Mouse (Mus musculus): ENCODE measurements around the gene Pla2g3. TPM values are rescaled to one million over a fixed set of nuclear protein-coding genes. Genes with fewer than 3 reads are reported as not detected.
A peak's percentile ranks its signal among the peaks of the same experiment; 100 is the strongest.

The Pla2g3 gene
- total and polyA plus RNA-seq, 2 experiments from 2014 or later: 11.9 to 26.2 TPM

DNA sequence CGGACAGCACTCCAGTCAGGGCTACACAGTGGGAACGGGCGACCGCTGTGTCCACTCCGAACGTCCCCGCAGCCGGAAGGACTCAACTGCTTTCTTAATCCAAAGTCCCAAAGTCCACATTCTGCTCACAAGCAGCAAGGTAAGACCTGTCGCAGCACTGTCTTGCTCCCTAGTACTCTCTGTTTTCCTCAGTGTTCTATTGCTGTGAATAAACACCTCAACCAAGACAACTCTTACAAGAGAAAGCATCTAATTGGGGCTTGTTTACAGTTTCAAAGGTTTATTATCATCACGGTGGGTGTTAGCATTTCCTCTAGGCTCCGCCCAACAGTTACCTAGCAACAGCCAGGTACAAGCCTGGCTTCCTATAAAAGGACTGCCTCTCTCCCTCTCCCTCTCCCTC is 16.6 kb upstream of the Pla2g3 start:
- H3K27ac ChIP-seq (ENCODE audit: low read depth, low read length): no peak overlapping the region
- DNase-seq (no peak), ATAC-seq (no peak)
- no peak overlapping the region for H3K4me2 ChIP-seq (ENCODE audit: low read depth)
- no peaks in the 10 kb centered on the region for H3K27me3 ChIP-seq (ENCODE audit: insufficient read depth, low read length)
- TF ChIP-seq CTCF (IDR thresholded peaks at IDR 0.05; ENCODE audit: low read depth): no peak
- no peaks in the 10 kb centered on the region for H3K4me1 ChIP-seq (ENCODE audit: insufficient read depth)
- WGBS: 24% methylated on average over 11 of the region's 11 CpGs
- no peak overlapping the region for H3K4me3 ChIP-seq (ENCODE audit: low read depth, low read length)
- no peaks in the 10 kb centered on the region for H3K9me3 ChIP-seq (ENCODE audit: low read length)
- H3K36me3 ChIP-seq (ENCODE audit: insufficient read depth): no peaks in the 10 kb centered on the region
- H3K9ac ChIP-seq: no peak overlapping the region

DNA sequence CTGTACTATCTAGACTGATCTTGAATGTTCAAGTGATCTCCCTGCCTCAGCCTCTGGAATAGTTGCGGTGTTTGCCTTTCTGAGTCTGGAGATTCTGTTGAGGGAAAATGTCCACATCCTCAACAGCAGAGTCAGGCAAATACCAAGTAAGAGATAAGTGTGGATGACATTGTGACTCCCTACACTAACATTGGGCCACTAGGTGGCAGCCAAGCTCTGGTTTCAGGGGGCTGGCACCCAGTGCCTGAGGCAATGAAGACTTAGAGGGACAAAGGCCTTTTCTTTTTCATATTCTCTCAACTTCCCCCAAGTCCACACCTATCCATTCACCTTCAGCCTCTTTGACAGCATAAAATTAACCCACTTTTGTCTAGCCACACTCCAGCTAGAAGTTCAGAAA is 15.6 kb upstream of the Pla2g3 start:
- peak; percentile 90 for DNase-seq
- peak; percentile 93 for TF ChIP-seq CTCF (IDR thresholded peaks at IDR 0.05; ENCODE audit: low read depth)
- Histone ChIP-seq H3K9ac (no peak overlapping the region), H3K27ac (ENCODE audit: low read depth, low read length) (no peak overlapping the region), H3K4me1 (ENCODE audit: insufficient read depth) (no peaks in the 10 kb centered on the region), H3K9me3 (ENCODE audit: low read length) (no peaks in the 10 kb centered on the region), H3K27me3 (ENCODE audit: insufficient read depth, low read length) (no peaks in the 10 kb centered on the region), H3K36me3 (ENCODE audit: insufficient read depth) (no peaks in the 10 kb centered on the region), H3K4me2 (ENCODE audit: low read depth) (no peak overlapping the region), H3K4me3 (ENCODE audit: low read depth, low read length) (no peak overlapping the region)
- 40% methylated on average over 1 of the region's 1 CpGs for whole genome bisulfite sequencing
- peak; percentile 84 for ATAC-seq

DNA sequence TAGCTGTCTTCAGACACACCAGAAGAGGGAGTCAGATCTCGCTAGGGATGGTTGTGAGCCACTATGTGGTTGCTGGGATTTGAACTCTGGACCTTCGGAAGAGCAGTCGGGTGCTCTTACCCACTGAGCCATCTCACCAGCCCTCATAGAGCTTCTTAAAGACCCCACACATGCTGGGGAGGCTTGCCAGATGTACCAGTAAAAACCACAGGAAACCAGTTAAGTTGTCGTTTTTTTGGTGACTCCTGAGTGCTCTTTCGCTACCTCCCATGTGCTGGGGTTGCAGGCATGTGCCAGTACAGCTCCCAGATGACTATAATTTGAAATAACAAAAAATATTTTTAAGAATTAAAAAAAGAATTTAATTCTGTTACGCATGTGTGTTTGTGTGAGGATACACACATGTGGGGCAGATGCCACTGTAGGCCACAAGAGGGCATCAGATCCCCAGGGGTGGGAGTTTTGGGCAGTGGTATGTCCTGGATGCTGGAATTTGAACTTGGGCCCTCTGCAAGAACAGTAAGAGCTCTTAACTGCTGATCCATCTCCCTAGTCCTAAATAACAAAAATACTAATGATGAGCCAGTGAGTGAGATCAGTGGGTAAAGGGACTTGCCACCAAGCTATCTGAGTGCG is 13.5 kb upstream of the Pla2g3 start:
- DNase-seq (no peak), ATAC-seq (no peak)
- TF ChIP-seq CTCF (IDR thresholded peaks at IDR 0.05; ENCODE audit: low read depth): peak; percentile 49
- no peaks in the 10 kb centered on the region for H3K4me1 ChIP-seq (ENCODE audit: insufficient read depth)
- 90% methylated on average over 7 of the region's 7 CpGs for WGBS
- H3K27ac ChIP-seq (ENCODE audit: low read depth, low read length): no peak overlapping the region
- no peaks in the 10 kb centered on the region for H3K27me3 ChIP-seq (ENCODE audit: insufficient read depth, low read length)
- H3K9me3 ChIP-seq (ENCODE audit: low read length): no peaks in the 10 kb centered on the region
- no peak overlapping the region for H3K9ac ChIP-seq
- H3K4me2 ChIP-seq (ENCODE audit: low read depth): no peak overlapping the region
- no peaks in the 10 kb centered on the region for H3K36me3 ChIP-seq (ENCODE audit: insufficient read depth)
- H3K4me3 ChIP-seq (ENCODE audit: low read depth, low read length): no peak overlapping the region

DNA sequence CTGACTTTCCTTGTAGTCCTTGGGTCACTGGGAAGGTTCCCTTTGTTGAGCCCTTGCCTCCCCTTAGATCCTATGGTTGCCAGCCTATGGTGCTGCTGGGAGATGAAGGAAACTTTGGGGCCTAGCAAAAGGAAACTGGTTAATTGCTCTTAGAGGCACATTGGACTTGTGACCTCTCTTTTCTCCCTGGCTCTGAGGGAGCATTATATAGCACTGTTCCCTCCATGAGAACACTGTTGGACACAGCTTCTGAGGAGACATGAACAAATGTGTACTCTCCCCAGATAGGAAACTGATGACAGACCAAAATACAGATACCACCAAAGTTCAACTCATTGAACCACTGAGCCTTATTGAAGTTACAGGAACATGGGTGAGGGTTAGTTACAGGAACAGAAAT is 12.6 kb upstream of the Pla2g3 start:
- no peak overlapping the region for H3K27ac ChIP-seq (ENCODE audit: low read depth, low read length)
- no peaks in the 10 kb centered on the region for H3K9me3 ChIP-seq (ENCODE audit: low read length)
- H3K36me3 ChIP-seq (ENCODE audit: insufficient read depth): no peaks in the 10 kb centered on the region
- H3K4me3 ChIP-seq (ENCODE audit: low read depth, low read length): no peak overlapping the region
- no peak for TF ChIP-seq CTCF (IDR thresholded peaks at IDR 0.05; ENCODE audit: low read depth)
- H3K9ac ChIP-seq: no peak overlapping the region
- DNase-seq (no peak), ATAC-seq (no peak)
- H3K4me2 ChIP-seq (ENCODE audit: low read depth): no peak overlapping the region
- H3K4me1 ChIP-seq (ENCODE audit: insufficient read depth): no peaks in the 10 kb centered on the region
- H3K27me3 ChIP-seq (ENCODE audit: insufficient read depth, low read length): no peaks in the 10 kb centered on the region

DNA sequence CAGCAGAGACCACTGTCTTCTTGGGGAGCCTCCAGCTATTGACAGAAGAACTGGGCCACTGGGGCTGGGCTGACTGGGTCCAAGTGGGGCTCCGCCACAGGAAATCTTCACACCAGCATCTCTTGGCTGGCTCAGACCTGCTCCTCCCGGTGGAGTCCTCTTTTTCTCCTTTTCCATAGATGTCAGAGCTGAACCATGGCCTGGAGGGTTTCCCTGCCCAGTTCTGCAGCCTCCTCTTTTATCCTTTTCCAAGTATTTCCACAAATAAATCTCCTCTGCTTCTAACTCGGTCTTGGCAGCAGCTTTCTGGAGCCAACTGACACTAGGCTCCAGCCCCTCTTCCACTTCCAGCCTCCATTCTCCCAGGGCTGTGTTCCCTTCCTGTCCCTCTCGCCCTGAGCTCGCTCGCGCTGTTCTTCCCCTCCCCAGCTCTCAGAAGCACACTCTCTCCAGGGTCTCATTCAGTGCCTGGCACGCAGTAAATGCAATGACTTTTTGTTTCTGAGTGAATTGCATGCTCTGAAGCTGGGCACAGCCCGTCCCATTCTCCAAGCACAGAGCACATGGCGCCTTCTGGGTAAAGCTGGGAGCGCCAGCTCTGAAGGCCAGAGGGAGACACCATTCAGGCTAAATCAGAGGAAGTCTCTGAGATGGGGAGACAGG is 4.0 kb upstream of the Pla2g3 start:
- ATAC-seq (peak; percentile 88), DNase-seq (peak; percentile 47)
- no peaks in the 10 kb centered on the region for H3K9me3 ChIP-seq (ENCODE audit: low read length)
- H3K4me3 ChIP-seq (ENCODE audit: low read depth, low read length): no peak overlapping the region
- no peaks in the 10 kb centered on the region for H3K27me3 ChIP-seq (ENCODE audit: insufficient read depth, low read length)
- no peaks in the 10 kb centered on the region for H3K4me1 ChIP-seq (ENCODE audit: insufficient read depth)
- H3K27ac ChIP-seq (ENCODE audit: low read depth, low read length): peak overlapping the region; percentile 9
- no peak for TF ChIP-seq CTCF (IDR thresholded peaks at IDR 0.05; ENCODE audit: low read depth)
- no peak overlapping the region for H3K4me2 ChIP-seq (ENCODE audit: low read depth)
- H3K9ac ChIP-seq: no peak overlapping the region
- no peaks in the 10 kb centered on the region for H3K36me3 ChIP-seq (ENCODE audit: insufficient read depth)
- whole genome bisulfite sequencing: 46% methylated on average over 11 of the region's 11 CpGs

DNA sequence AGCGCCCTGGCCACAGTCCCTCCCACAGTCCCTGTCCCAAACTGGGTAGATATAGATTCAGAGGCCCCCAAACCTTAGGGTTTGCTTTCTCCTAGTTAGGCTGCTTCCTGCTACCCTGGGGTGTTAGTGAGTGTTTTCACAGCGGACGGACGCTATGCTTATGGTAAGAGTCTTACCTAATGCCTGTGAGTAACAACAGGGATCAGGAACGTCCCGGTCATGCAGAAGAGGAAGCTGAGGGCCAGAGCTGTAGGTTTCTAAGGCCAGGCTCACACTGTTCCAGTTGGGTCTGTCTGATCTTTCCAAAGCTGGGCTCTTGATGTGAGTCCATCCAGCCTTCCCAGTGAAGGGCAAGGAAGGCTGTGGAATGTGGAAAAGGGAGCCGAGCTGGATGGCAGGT is 1.7 kb upstream of the Pla2g3 start:
- TF ChIP-seq CTCF (IDR thresholded peaks at IDR 0.05; ENCODE audit: low read depth): no peak
- Histone ChIP-seq H3K4me1 (ENCODE audit: insufficient read depth) (no peaks in the 10 kb centered on the region), H3K36me3 (ENCODE audit: insufficient read depth) (no peaks in the 10 kb centered on the region), H3K9ac (no peak overlapping the region), H3K4me3 (ENCODE audit: low read depth, low read length) (no peak overlapping the region), H3K27me3 (ENCODE audit: insufficient read depth, low read length) (no peaks in the 10 kb centered on the region), H3K9me3 (ENCODE audit: low read length) (no peaks in the 10 kb centered on the region), H3K27ac (ENCODE audit: low read depth, low read length) (no peak overlapping the region), H3K4me2 (ENCODE audit: low read depth) (no peak overlapping the region)
- ATAC-seq (no peak), DNase-seq (no peak)
- WGBS: 75% methylated on average over 7 of the region's 7 CpGs

DNA sequence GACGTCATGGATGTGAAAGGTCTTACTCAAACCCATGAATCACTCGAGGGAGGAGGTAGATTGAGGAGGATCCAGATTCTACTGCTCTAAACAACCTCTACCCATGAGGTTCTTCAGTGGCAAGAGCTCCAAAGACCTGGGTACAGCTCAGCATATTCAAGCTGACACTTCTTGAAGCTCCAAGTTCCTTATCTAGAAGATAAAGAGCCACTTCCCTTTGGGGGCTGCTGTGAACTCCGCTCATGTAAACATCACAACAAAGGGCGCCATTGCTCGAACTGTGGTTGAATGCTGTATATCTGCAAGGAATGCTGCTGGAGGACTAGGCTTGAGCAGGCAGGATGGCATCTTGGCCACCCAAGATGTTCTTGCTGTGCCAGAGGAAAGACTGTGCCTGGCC is 952 bp downstream of the Pla2g3 start:
- ATAC-seq (no peak), DNase-seq (no peak)
- Histone ChIP-seq H3K4me3 (ENCODE audit: low read depth, low read length) (no peak overlapping the region), H3K36me3 (ENCODE audit: insufficient read depth) (no peaks in the 10 kb centered on the region), H3K27ac (ENCODE audit: low read depth, low read length) (no peak overlapping the region), H3K9me3 (ENCODE audit: low read length) (no peaks in the 10 kb centered on the region), H3K27me3 (ENCODE audit: insufficient read depth, low read length) (no peaks in the 10 kb centered on the region), H3K9ac (no peak overlapping the region), H3K4me2 (ENCODE audit: low read depth) (no peak overlapping the region), H3K4me1 (ENCODE audit: insufficient read depth) (no peaks in the 10 kb centered on the region)
- WGBS: 87% methylated on average over 5 of the region's 5 CpGs
- TF ChIP-seq CTCF (IDR thresholded peaks at IDR 0.05; ENCODE audit: low read depth): no peak

All from forebrain, postnatal 0 days (tissue).